Mouse (Mus musculus) embryonic fibroblast, embryonic 13.5 days (primary cell): ENCODE measurements around the gene Ssr2. TPM values are rescaled to one million over a fixed set of nuclear protein-coding genes. Genes with fewer than 3 reads are reported as not detected.

Experiments
- H3K27ac ChIP-seq: 2 replicates; pipeline ENCODE4 v1.5.1; 2012; ENCODE audit warnings: low read length, control low read depth, inconsistent platforms; ENCODE audit not compliant: insufficient read depth
- H3K4me1 ChIP-seq: 2 replicates; pipeline ENCODE4 v1.6.1; 2011; ENCODE audit warnings: low read length; ENCODE audit not compliant: control insufficient read depth, insufficient read depth
- H3K4me3 ChIP-seq: 2 replicates; pipeline ENCODE4 v1.5.1; 2011; ENCODE audit warnings: mild to moderate bottlenecking, control low read depth, low read length; ENCODE audit not compliant: insufficient read depth
- CTCF ChIP-seq: IDR thresholded peaks from 2 replicates; pipeline ENCODE4 v1.5.1; 2011; ENCODE audit warnings: mild to moderate bottlenecking, control low read depth, low read length, moderate library complexity, borderline replicate concordance; ENCODE audit not compliant: insufficient read depth
- POLR2A ChIP-seq: IDR thresholded peaks from 2 replicates; pipeline ENCODE4 v1.6.1; 2011; ENCODE audit warnings: low read depth, mild to moderate bottlenecking, control low read depth, low read length, moderate library complexity
- polyA plus RNA-seq: library from polyadenylated mRNA; stranded (reverse); fragments of >200 nt; gene quantifications from 2 replicates; pipeline ENCODE4 v1.2.4, GENCODE M21; 2011; ENCODE audit warnings: low read depth; ENCODE audit not compliant: missing spikeins, insufficient read length

Ssr2 gene
- polyA plus RNA-seq, 1 experiment, result 298 TPM

DNA sequence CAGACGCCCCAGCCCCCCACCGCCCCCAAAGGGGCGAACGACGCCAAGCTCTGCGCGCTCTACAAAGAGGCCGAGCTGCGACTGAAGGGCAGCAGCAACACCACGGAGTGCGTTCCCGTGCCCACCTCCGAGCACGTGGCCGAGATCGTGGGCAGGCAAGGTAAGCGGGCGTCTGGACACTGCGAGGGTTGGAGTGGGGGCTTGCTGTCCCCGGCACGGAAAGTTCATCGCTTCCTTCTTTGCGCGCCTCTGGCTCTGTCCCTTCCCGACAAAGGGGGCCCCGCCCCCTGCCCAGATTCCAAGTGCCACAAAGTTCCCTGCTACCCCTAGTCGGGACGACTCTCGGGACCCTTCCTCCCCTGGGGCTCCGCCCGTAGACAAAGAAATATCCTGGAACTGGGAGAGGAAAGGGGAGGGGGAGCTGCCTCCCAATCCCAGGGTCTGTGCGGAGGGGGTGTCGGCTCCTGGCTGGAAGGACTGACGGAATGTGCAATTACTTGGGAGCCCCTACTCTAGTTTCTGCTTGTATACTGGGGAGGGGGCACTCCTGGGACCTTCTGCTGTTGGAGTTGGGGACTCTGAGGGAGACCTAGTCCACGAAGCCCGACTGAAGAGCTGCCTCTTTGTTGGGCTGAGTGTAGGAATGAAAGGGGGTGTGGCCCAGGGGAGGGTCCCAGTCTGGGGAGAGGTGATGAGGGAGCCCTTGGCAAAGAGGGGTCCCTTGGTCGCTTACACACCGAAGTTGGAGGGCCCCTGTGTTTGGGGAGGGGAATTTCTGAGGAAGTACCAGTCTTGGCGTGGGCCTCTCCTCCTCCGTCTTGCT lies 42.8 kb upstream of the Ssr2 start:
- TF ChIP-seq CTCF (no peak), POLR2A (peak; percentile 59)
- H3K4me3 ChIP-seq, result peak overlapping the region; percentile 70
- H3K4me1 ChIP-seq, result peaks cover 17% of the 10 kb centered on the region
- peak overlapping the region; percentile 32 for H3K27ac ChIP-seq

DNA sequence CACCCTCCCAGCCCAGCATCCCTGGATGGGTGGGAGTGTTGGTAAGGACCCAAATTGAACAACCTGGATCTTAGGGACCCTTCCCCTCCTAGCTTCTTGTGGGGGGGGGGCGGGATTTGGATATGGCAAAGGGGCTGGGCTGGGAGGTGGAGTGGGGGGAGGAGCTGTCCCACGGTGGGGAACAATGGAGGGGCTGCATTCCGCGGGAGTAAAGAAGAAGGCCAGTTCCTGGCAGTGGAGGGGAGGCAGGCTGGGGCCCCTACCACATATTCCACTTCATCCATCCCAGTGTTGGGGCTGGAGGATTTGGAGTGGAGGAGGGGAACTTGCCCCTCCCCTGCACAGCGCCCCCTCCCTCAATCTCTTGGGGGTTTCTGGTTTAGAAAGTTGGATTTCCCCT lies 42.0 kb upstream of the Ssr2 start:
- Histone ChIP-seq H3K4me3 (peak overlapping the region; percentile 70), H3K27ac (no peak overlapping the region), H3K4me1 (peaks cover 17% of the 10 kb centered on the region)
- no peak for TF ChIP-seq CTCF
- TF ChIP-seq POLR2A, result no peak

DNA sequence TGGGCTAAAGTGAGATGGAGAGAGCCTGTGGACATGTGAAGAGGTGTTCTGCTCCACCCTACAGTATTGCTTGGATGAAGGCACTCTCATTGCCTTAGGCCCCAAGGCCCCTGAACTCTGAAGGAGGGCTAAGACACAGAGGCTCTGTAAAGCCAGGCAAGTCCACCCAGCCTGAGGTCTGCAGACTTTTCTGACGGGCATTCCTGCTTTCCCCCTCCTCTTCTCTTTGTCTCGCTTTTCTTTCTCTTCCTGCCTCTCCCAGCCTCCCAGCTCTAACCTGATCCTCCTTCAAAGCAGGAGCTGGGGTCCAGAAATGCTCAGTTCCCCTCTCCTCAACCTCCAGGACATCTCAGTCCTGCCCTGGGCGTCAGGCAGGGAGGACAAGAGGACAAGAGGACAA lies 40.7 kb upstream of the Ssr2 start:
- H3K4me1 ChIP-seq, result peaks cover 10% of the 10 kb centered on the region; the same call in 1 of the 2 replicates
- no peak overlapping the region for H3K27ac ChIP-seq
- TF ChIP-seq CTCF (no peak), POLR2A (no peak)
- H3K4me3 ChIP-seq, result peak overlapping the region; percentile 70; the same call in 1 of the 2 replicates

DNA sequence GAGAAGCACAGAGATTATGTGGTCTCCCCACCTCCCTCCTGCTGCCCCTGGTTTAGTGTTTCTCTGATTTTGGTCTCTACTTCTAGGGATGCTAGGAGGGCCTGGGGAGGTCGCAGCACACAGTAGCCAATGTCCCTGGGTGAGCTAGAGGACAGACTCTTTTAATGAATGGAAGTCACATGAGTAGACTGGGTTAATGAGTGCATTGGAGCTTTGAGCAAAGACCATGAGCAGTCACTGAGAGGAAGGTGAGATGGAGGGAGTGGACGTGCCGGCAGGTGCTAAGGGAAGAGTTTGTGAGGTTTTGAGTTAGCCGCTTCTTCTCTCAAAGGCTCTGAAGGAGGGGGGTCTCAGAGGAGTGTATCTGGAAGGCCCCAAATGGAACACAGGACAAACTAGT lies 40.1 kb upstream of the Ssr2 start:
- H3K27ac ChIP-seq, result no peak overlapping the region
- TF ChIP-seq CTCF, result no peak
- TF ChIP-seq POLR2A, result no peak
- peak overlapping the region; percentile 23 for H3K4me3 ChIP-seq
- H3K4me1 ChIP-seq, result peaks cover 10% of the 10 kb centered on the region; the same call in 1 of the 2 replicates

DNA sequence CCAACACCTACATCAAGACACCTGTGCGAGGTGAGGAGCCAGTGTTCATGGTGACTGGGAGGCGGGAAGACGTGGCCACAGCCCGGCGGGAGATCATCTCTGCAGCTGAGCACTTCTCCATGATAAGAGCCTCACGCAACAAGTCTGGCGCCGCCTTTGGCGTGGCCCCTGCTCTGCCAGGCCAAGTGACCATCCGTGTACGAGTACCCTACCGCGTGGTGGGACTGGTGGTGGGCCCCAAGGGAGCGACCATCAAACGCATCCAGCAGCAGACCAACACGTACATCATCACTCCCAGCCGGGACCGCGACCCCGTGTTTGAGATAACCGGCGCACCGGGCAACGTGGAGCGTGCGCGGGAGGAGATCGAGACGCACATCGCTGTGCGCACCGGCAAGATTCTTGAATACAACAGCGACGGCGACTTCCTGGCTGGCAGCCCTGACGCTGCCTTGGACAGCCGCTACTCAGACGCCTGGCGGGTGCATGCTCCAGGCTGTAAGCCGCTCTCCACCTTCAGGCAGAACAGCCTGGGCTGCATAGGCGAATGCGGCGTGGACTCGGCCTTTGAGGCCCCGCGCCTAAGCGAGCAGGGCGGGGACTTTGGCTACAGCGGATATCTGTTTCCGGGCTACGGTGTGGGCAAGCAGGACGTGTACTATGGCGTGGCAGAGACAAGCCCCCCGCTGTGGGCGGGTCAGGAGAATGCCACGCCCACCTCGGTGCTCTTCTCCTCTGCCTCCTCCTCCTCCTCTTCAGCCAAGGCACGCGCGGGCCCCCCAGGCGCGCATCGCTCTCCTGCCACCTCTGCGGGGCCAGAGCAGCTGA lies 39.4 kb upstream of the Ssr2 start:
- TF ChIP-seq POLR2A, result peak; percentile 38; the same call in 1 of the 2 replicates
- TF ChIP-seq CTCF, result no peak
- Histone ChIP-seq H3K27ac (no peak overlapping the region), H3K4me1 (peaks cover 12% of the 10 kb centered on the region; the same call in 1 of the 2 replicates), H3K4me3 (peak overlapping the region; percentile 23)

DNA sequence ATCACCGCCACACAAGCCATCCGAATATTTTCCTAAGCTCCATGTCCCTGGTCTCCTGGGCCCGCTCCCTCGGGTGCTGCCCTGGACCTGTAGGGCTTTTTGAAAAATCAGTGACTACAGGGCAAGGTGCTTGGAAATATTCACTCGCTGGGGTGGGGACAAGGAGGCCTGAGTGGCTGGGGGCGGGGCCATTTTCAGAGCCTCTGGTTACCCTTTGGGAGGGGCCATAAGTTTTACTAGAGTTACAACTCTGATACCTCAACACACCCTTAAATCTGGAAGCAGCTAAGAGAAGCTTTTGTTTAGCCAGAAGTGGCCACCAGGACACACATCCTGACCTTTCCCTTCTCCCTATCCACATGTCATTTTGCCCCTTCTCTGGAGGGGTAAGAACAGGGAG lies 38.5 kb upstream of the Ssr2 start:
- peaks cover 12% of the 10 kb centered on the region; the same call in 1 of the 2 replicates for H3K4me1 ChIP-seq
- H3K27ac ChIP-seq, result no peak overlapping the region
- H3K4me3 ChIP-seq, result no peak overlapping the region
- no peak for TF ChIP-seq POLR2A

DNA sequence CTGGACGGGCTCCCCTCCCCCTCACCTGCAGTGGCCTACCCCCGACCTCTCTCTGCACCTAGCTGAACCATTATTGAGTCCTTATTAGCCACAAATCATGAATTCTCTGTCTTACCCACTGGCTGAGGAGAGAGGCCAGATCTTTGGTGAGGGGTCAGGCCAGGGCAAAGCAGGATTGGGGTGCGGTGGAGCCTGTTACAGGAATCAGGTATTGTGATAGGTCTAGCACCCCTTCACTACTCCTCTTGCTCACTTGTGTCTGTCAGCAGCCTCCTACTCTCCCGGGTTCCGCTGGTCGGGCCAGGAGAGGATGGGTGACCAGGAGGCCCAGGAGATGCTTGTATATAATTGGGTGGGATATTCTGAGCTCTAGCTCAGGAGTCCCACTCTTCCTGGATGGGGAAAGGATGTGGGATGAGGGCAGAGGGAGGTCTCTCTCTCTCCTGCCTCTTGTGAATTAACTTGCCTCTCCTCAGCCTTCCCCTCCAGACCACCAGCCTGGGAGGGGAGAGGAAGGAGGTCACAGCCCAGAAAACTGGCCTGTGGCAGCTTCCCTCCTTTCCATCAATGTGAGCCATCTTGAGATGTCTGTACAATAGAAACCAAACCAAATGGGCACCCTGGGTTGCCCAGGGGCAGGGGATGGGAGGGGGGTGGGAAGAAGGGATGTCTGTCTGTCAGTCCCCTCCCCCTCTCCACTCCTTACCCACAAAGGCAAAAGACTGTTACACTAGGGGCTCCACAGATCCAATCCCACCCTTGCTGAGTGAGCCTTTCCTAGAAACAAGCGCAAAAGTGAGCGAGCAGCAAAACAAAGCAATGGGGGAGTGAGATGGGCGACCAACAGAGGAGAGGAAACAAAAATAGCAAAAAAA lies 37.2 kb upstream of the Ssr2 start:
- TF ChIP-seq POLR2A (no peak), CTCF (no peak)
- no peak overlapping the region for H3K4me3 ChIP-seq
- no peak overlapping the region for H3K27ac ChIP-seq
- peaks cover 12% of the 10 kb centered on the region; the same call in 1 of the 2 replicates for H3K4me1 ChIP-seq

DNA sequence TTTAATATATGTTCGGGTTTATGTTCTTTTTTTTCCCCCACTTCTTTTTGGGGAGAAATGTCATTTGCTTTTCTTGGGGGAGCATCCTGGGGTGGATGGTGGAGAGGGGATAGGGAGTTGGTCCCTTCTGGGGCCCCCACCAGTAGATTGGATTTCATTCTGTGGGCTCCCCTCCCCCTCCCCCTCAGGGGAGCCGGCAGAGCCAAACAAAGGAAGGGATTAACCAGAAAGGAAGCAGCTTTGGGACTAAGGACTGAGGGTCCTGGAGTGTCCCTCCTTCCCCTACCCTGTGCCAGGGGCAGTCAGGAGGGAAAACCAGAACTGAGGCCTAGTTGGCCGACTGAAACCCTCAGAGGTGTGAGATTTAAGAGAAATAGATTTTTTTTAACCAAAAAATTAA lies 36.3 kb upstream of the Ssr2 start:
- peaks cover 12% of the 10 kb centered on the region; the same call in 1 of the 2 replicates for H3K4me1 ChIP-seq
- TF ChIP-seq CTCF (no peak), POLR2A (no peak)
- no peak overlapping the region for H3K27ac ChIP-seq
- no peak overlapping the region for H3K4me3 ChIP-seq

DNA sequence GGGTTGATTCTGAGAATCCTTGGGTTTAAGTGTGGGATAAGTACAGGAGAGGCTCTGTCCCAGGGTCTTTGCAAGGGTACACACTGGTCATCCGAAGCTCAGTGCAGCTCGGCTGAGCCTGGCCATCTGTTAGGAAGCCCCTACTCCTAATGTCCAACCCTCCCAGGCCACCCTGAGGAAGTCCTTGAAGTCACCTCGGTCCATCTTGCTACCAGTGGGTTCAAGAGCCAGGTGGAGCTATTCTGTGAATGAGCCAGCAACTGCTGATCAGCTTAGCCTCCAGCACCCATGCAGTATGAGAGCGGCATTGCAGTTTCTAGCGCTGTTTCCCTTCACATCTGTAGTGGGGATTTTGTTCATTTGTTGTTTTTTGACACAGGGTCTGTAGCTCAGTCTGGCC lies 35.6 kb upstream of the Ssr2 start:
- no peak for TF ChIP-seq POLR2A
- TF ChIP-seq CTCF, result no peak
- H3K4me1 ChIP-seq, result peaks cover 12% of the 10 kb centered on the region; the same call in 1 of the 2 replicates
- H3K27ac ChIP-seq, result no peak overlapping the region
- no peak overlapping the region for H3K4me3 ChIP-seq
